Mouse (Mus musculus): ENCODE data around the gene Dnm2.
A peak's percentile ranks its signal among the peaks of the same experiment; 100 is the strongest.
"Not testable (repeated sequence)": the region's sequence is repeated elsewhere in the genome, so short reads cannot be mapped to it uniquely, and the experiment has no call there.

The Dnm2 gene

GRCm38 (mm10) chr9:21505767-21506166 is 81.1 kb downstream of the Dnm2 start:
- no peak for DNase-seq (ENCODE audit: low spot score)

GRCm38 (mm10) chr9:21507753-21508430 is 83.2 kb downstream of the Dnm2 start:
- DNase-seq (ENCODE audit: low spot score) = no peak

GRCm38 (mm10) chr9:21508871-21509404 is 84.2 kb downstream of the Dnm2 start:
- no peak for DNase-seq (ENCODE audit: low spot score)

GRCm38 (mm10) chr9:21509772-21510688 is 85.3 kb downstream of the Dnm2 start, which contains the start of gene Tmed1:
Gene Tmed1, minus strand, starts transcription at chr9:21510252.
- peak; percentile 93 for DNase-seq (ENCODE audit: low spot score)

GRCm38 (mm10) chr9:21510689-21511015 is 85.9 kb downstream of the Dnm2 start:
- no peak for DNase-seq (ENCODE audit: low spot score)

- DNase-seq (ENCODE audit: low spot score) = no peak
Measured at GRCm38 (mm10) chr9:21511052-21511451, 86.3 kb downstream of the Dnm2 start.

GRCm38 (mm10) chr9:21513466-21513865 is 88.8 kb downstream of the Dnm2 start:
- DNase-seq (ENCODE audit: low spot score) = no peak

GRCm38 (mm10) chr9:21517947-21518495 is 93.3 kb downstream of the Dnm2 start:
- DNase-seq (ENCODE audit: low spot score) = no peak

GRCm38 (mm10) chr9:21518690-21519089 is 94.0 kb downstream of the Dnm2 start:
- DNase-seq (ENCODE audit: low spot score) = not testable (repeated sequence)

- no peak for DNase-seq (ENCODE audit: low spot score)
Measured at GRCm38 (mm10) chr9:21525142-21525936, 100.6 kb downstream of the Dnm2 start.

GRCm38 (mm10) chr9:21525937-21526633 is 101.4 kb downstream of the Dnm2 start, which contains the start of gene AB124611:
Gene AB124611, plus strand, starts transcription at chr9:21526176.
- DNase-seq (ENCODE audit: low spot score) = peak; percentile 41

GRCm38 (mm10) chr9:21526634-21526944 is 101.9 kb downstream of the Dnm2 start:
- no peak for DNase-seq (ENCODE audit: low spot score)

- no peak for DNase-seq (ENCODE audit: low spot score)
Measured at GRCm38 (mm10) chr9:21527100-21527801, 102.5 kb downstream of the Dnm2 start.

GRCm38 (mm10) chr9:21527917-21528324 is 103.2 kb downstream of the Dnm2 start:
- DNase-seq (ENCODE audit: low spot score) = no peak

GRCm38 (mm10) chr9:21536501-21536900 is 111.8 kb downstream of the Dnm2 start:
- no peak for DNase-seq (ENCODE audit: low spot score)

GRCm38 (mm10) chr9:21537009-21537408 is 112.3 kb downstream of the Dnm2 start:
- DNase-seq (ENCODE audit: low spot score) = no peak

- DNase-seq (ENCODE audit: low spot score) = no peak
Measured at GRCm38 (mm10) chr9:21539981-21540753, 115.5 kb downstream of the Dnm2 start.

- DNase-seq (ENCODE audit: low spot score) = not testable (repeated sequence)
Measured at GRCm38 (mm10) chr9:21542001-21542400, 117.3 kb downstream of the Dnm2 start.

GRCm38 (mm10) chr9:21545351-21545915 is 120.7 kb downstream of the Dnm2 start:
- DNase-seq (ENCODE audit: low spot score) = no peak
